In the genomic region with DNA sequence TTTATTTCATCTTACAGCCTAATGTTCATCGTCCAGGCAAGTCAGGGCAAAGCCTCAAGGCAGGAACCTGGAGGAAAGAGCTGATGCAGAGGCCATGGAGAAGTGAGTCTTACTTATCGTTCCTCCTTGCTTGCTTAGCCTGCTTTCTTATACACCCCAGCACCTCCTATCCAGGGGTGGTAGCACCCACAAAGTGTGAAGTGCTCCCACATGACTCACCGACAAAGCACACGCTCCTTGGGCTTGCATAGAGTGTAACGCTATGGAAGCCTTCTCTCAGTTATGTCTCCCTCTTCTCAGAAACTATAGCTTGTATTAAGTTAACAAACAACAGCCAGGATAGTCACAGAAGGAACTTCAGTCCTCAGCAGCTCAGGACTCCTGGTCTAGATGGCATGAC, we compare ENCODE assay signal across 25 mouse cellular contexts.
"Had no signal": no experiment of that assay in that cellular context is flagged by ENCODE, and none has a peak within 500 bp of the region (broad histone marks: within the 10 kb centered on the region; RNA-seq: fewer than 3 reads in every experiment).

No protein-coding gene starts in this region.

- H3K4me3 ChIP-seq: heart, embryonic 13.5 days; heart, embryonic 15.5 days; hindbrain, embryonic 10.5 days; hindbrain, embryonic 12.5 days; intestine, embryonic 15.5 days; left cerebral cortex, adult 2 months; limb, embryonic 10.5 days; limb, embryonic 12.5 days; liver, embryonic 13.5 days; liver, embryonic 15.5 days had no signal

- ATAC-seq: hindbrain, embryonic 16.5 days; inflammation-experienced regulatory T-cells, adult 6 months; intestine, embryonic 15.5 days; intestine, postnatal 0 days had no signal

- DNase-seq: gastrocnemius, postnatal 14 days; heart, adult 18-20 months; heart, postnatal 14 days; heart, postnatal 36 days; kidney, adult 18-20 months; kidney, adult 8-10 months; kidney, postnatal 10 days; kidney, postnatal 25 days; kidney, postnatal 4 days; layer of hippocampus, adult 9-11 months; liver; liver, embryonic 13.5 days had no signal

- H3K27ac ChIP-seq: heart, embryonic 13.5 days; heart, embryonic 15.5 days; hindbrain, embryonic 10.5 days; hindbrain, embryonic 12.5 days; hindbrain, embryonic 14.5 days; intestine, embryonic 15.5 days; left cerebral cortex, adult 2 months; limb, embryonic 10.5 days; limb, embryonic 12.5 days; liver, embryonic 13.5 days; liver, embryonic 15.5 days had no signal
